Mouse (Mus musculus) megakaryocyte, embryonic 14.5 days (primary cell): Measurements from ENCODE around the gene Cfl2.

ENCODE experiments used
- FLI1 ChIP-seq: IDR thresholded peaks from 2 replicates; pipeline ENCODE4 v1.6.1; 2012; ENCODE audit warnings: low read length, inconsistent platforms, mixed read lengths
- GATA1 ChIP-seq: IDR thresholded peaks from 3 replicates; pipeline ENCODE4 v1.6.1; 2012; ENCODE audit warnings: mixed read lengths, low read length, inconsistent platforms, borderline replicate concordance

- no peak for TF ChIP-seq GATA1
- TF ChIP-seq FLI1: no peak
Measured at GRCm38 (mm10) chr12:54844415-54844814, 18.3 kb downstream of the Cfl2 start.
